Comparison of ENCODE assay signal across 25 mouse cellular contexts in genomic region chr1:73368222-73368621, GRCm38 (mm10).
DNase-seq lines count a peak whose midpoint lies in the region; ATAC-seq and TF ChIP-seq lines count a peak whose summit lies in the region.
"Had no signal": no experiment of that assay in that cellular context is flagged by ENCODE, and none has a peak within 500 bp of the region (broad histone marks: within the 10 kb centered on the region; RNA-seq: fewer than 3 reads in every experiment).

No protein-coding gene starts in this region.

- peak; percentile 42 for DNase-seq in kidney, adult 2 months
- no peak for DNase-seq in kidney, adult 18-20 months
- DNase-seq in kidney, adult 8-10 months = peak; percentile 18 to 30
- DNase-seq in kidney, postnatal 10 days = peak; percentile 30
- no peak for DNase-seq in right cerebral cortex, adult 2 months (ENCODE audit: low spot score in 2 of 2)
- no peak for DNase-seq in frontal cortex, adult 2 months (ENCODE audit: extremely low spot score in 1 of 2, low spot score in 1 of 2)
- DNase-seq: adrenal gland, adult 8-10 months; B cell, adult 2 months; cerebellum, adult 18-20 months; cerebellum, postnatal 14 days; gastrocnemius, postnatal 10 days; heart, postnatal 10 days; liver, embryonic 13.5 days; lung, adult 2 months; lung, postnatal 14 days; right cerebral cortex, postnatal 14 days; thymus, postnatal 14 days had no signal

- WGBS in kidney, adult 2 months = 35% methylated on average over 5 of the region's 5 CpGs
- 70% methylated on average over 5 of the region's 5 CpGs for WGBS in forebrain, embryonic 13.5 days

- no peak overlapping the region for H3K9ac ChIP-seq in forebrain, embryonic 13.5 days
- H3K9ac ChIP-seq: liver, embryonic 13.5 days; midbrain, embryonic 12.5 days had no signal

- no peak for ATAC-seq in forebrain, embryonic 13.5 days
- ATAC-seq: activated CD4-positive, CD25-positive, alpha-beta regulatory T cell, adult 4 months; hindbrain, embryonic 16.5 days; intestine, embryonic 16.5 days had no signal

- no peaks in the 10 kb centered on the region for H3K9me3 ChIP-seq in forebrain, embryonic 13.5 days (replicated peaks)
- H3K9me3 ChIP-seq: G1E; hindbrain, embryonic 10.5 days; liver, embryonic 13.5 days; midbrain, embryonic 12.5 days had no signal

- no peak overlapping the region for H3K27ac ChIP-seq in kidney, adult 2 months (ENCODE audit: insufficient read depth, low read depth, low read length)
- no peak overlapping the region for H3K27ac ChIP-seq in forebrain, embryonic 13.5 days
- H3K27ac ChIP-seq: hindbrain, embryonic 10.5 days; liver, embryonic 13.5 days; midbrain, embryonic 12.5 days had no signal

- H3K36me3 ChIP-seq in kidney, adult 2 months (ENCODE audit: control insufficient read depth, insufficient read depth, low read length) = no peaks in the 10 kb centered on the region
- H3K36me3 ChIP-seq in forebrain, embryonic 13.5 days (ENCODE audit: poor library complexity, severe bottlenecking) = no peaks in the 10 kb centered on the region
- H3K36me3 ChIP-seq: G1E; hindbrain, embryonic 10.5 days; liver, embryonic 13.5 days; midbrain, embryonic 12.5 days had no signal

- peaks cover 9% of the 10 kb centered on the region; the same call in 1 of the 2 replicates for H3K4me1 ChIP-seq in kidney, adult 2 months (ENCODE audit: control insufficient read depth, insufficient read depth, low read length)
- peaks cover 13% of the 10 kb centered on the region for H3K4me1 ChIP-seq in forebrain, embryonic 13.5 days
- H3K4me1 ChIP-seq: liver, embryonic 13.5 days had no signal

- TF ChIP-seq CTCF in kidney, adult 2 months (conservative IDR thresholded peaks at IDR 0.05; ENCODE audit: insufficient read depth, insufficient read length, low read depth, low read length) = no peak

- no peaks in the 10 kb centered on the region for H3K27me3 ChIP-seq in kidney, adult 2 months (replicated peaks; ENCODE audit: control insufficient read depth, insufficient read depth, low read length)
- no peaks in the 10 kb centered on the region for H3K27me3 ChIP-seq in forebrain, embryonic 13.5 days
- H3K27me3 ChIP-seq: liver, embryonic 13.5 days; midbrain, embryonic 12.5 days had no signal

- no peak for TF ChIP-seq POLR2A in kidney, adult 2 months (IDR thresholded peaks at IDR 0.05; ENCODE audit: low read depth, low read length)

- H3K4me2 ChIP-seq in forebrain, embryonic 13.5 days = no peak overlapping the region
- H3K4me2 ChIP-seq: heart, embryonic 11.5 days; liver, embryonic 13.5 days; midbrain, embryonic 12.5 days had no signal

- no peak overlapping the region for H3K4me3 ChIP-seq in kidney, adult 2 months (ENCODE audit: insufficient read depth, low read depth, low read length)
- no peak overlapping the region for H3K4me3 ChIP-seq in forebrain, embryonic 13.5 days
- H3K4me3 ChIP-seq: hindbrain, embryonic 10.5 days; liver, embryonic 13.5 days; midbrain, embryonic 12.5 days had no signal

Comparison
In these comparisons a context has a peak if more than half of its experiments do, and no peak if none do; other contexts are left out.
1. DNase-seq: peak in kidney, adult 2 months (single experiment), kidney, adult 8-10 months (2 of 2) and kidney, postnatal 10 days (single experiment); none in kidney, adult 18-20 months (single experiment), right cerebral cortex, adult 2 months (0 of 2) and frontal cortex, adult 2 months (0 of 2).